Comparison of ENCODE assay signal across 19 mouse cellular contexts in genomic region chr12:109010070-109010649, GRCm38 (mm10). TPM values are rescaled to one million over a fixed set of nuclear protein-coding genes. Genes with fewer than 3 reads are reported as not detected.
DNase-seq lines count a peak whose midpoint lies in the region; ATAC-seq and TF ChIP-seq lines count a peak whose summit lies in the region.
"Had no signal": no experiment of that assay in that cellular context is flagged by ENCODE, and none has a peak within 500 bp of the region (broad histone marks: within the 10 kb centered on the region; RNA-seq: fewer than 3 reads in every experiment).

No protein-coding gene starts in this region.

- peaks cover 31% of the 10 kb centered on the region for H3K4me1 ChIP-seq in hindbrain, embryonic 15.5 days (replicated peaks)
- H3K4me1 ChIP-seq in neural tube, embryonic 14.5 days (ENCODE audit: control insufficient read depth, insufficient read depth, low read length), result peaks cover 14% of the 10 kb centered on the region
- no peaks in the 10 kb centered on the region for H3K4me1 ChIP-seq in cerebellum, adult 2 months (ENCODE audit: control insufficient read depth, insufficient read depth, low read length)
- no peaks in the 10 kb centered on the region for H3K4me1 ChIP-seq in stomach, postnatal 0 days (replicated peaks; ENCODE audit: control insufficient read depth, insufficient read depth)
- H3K4me1 ChIP-seq: embryonic facial prominence, embryonic 12.5 days; heart, embryonic 10.5 days; lung, embryonic 15.5 days had no signal

- DNase-seq in cerebellum, postnatal 36 days, result no peak
- peak; percentile 45 for DNase-seq in right cerebral cortex, adult 18-20 months
- no peak for DNase-seq in right cerebral cortex, postnatal 4 days
- DNase-seq in cerebellum, adult 2 months, result no peak
- DNase-seq in stomach, postnatal 0 days (ENCODE audit: low spot score), result no peak
- DNase-seq: adrenal gland, postnatal 14 days; cerebellum, postnatal 25 days; gastrocnemius, postnatal 25 days; heart, postnatal 36 days; kidney, postnatal 25 days; thymus, postnatal 4 days had no signal

- no peak for TF ChIP-seq POLR2A in cerebellum, adult 2 months (IDR thresholded peaks at IDR 0.05; ENCODE audit: borderline replicate concordance, insufficient read depth, low read length)

- no peak for TF ChIP-seq CTCF in cerebellum, adult 2 months (IDR thresholded peaks at IDR 0.05; ENCODE audit: borderline replicate concordance, insufficient read depth, low read depth, low read length)
- no peak for TF ChIP-seq CTCF in stomach, postnatal 0 days (IDR thresholded peaks at IDR 0.05; ENCODE audit: low read depth)

- 0 out of 2 replicates have a peak, but pooled peaks have one; percentile 45 for ATAC-seq in cerebellum, adult (ENCODE audit: insufficient number of reproducible peaks, low FRiP score, low TSS enrichment)
- ATAC-seq in hindbrain, embryonic 15.5 days (ENCODE audit: low FRiP score, low read depth), result peak; percentile 65
- ATAC-seq in neural tube, embryonic 14.5 days (ENCODE audit: low read depth), result peak; percentile 76
- ATAC-seq in stomach, postnatal 0 days (ENCODE audit: low FRiP score, low TSS enrichment), result no peak
- ATAC-seq: intestine, postnatal 0 days had no signal

- no peaks in the 10 kb centered on the region for H3K27me3 ChIP-seq in hindbrain, embryonic 15.5 days
- H3K27me3 ChIP-seq in neural tube, embryonic 14.5 days (ENCODE audit: control insufficient read depth, insufficient read depth, low read length), result no peaks in the 10 kb centered on the region
- H3K27me3 ChIP-seq in cerebellum, adult 2 months (ENCODE audit: control insufficient read depth, insufficient read depth, low read length), result no peaks in the 10 kb centered on the region
- no peaks in the 10 kb centered on the region for H3K27me3 ChIP-seq in stomach, postnatal 0 days (ENCODE audit: control insufficient read depth, insufficient read depth, low read length)
- H3K27me3 ChIP-seq: embryonic facial prominence, embryonic 12.5 days; lung, embryonic 15.5 days had no signal

- H3K36me3 ChIP-seq in hindbrain, embryonic 15.5 days, result no peaks in the 10 kb centered on the region
- no peaks in the 10 kb centered on the region for H3K36me3 ChIP-seq in neural tube, embryonic 14.5 days (ENCODE audit: control insufficient read depth, insufficient read depth, low read length)
- H3K36me3 ChIP-seq in stomach, postnatal 0 days (ENCODE audit: control insufficient read depth, insufficient read depth, low read length), result no peaks in the 10 kb centered on the region
- H3K36me3 ChIP-seq: embryonic facial prominence, embryonic 12.5 days; heart, embryonic 10.5 days; lung, embryonic 15.5 days had no signal

- H3K4me2 ChIP-seq in hindbrain, embryonic 15.5 days, result peak overlapping the region; percentile 34
- H3K4me2 ChIP-seq in neural tube, embryonic 14.5 days (ENCODE audit: low read depth, low read length), result no peak overlapping the region
- H3K4me2 ChIP-seq in stomach, postnatal 0 days (replicated peaks; ENCODE audit: low read depth), result no peak overlapping the region
- H3K4me2 ChIP-seq: embryonic facial prominence, embryonic 12.5 days; liver, embryonic 11.5 days; lung, embryonic 15.5 days had no signal

- H3K9me3 ChIP-seq in hindbrain, embryonic 15.5 days, result no peaks in the 10 kb centered on the region
- no peaks in the 10 kb centered on the region for H3K9me3 ChIP-seq in neural tube, embryonic 14.5 days (ENCODE audit: control insufficient read depth, low read length)
- H3K9me3 ChIP-seq in stomach, postnatal 0 days (ENCODE audit: control insufficient read depth, low read length), result no peaks in the 10 kb centered on the region
- H3K9me3 ChIP-seq: embryonic facial prominence, embryonic 12.5 days; heart, embryonic 10.5 days; lung, embryonic 15.5 days had no signal

- TF ChIP-seq EP300 in stomach, postnatal 0 days (optimal IDR thresholded peaks at IDR 0.05), result no peak

- peak overlapping the region; percentile 65 for H3K27ac ChIP-seq in hindbrain, embryonic 15.5 days (replicated peaks)
- no peak overlapping the region for H3K27ac ChIP-seq in neural tube, embryonic 14.5 days (ENCODE audit: low read depth, low read length)
- no peak overlapping the region for H3K27ac ChIP-seq in cerebellum, adult 2 months (ENCODE audit: insufficient read depth, low read length)
- no peak overlapping the region for H3K27ac ChIP-seq in stomach, postnatal 0 days (replicated peaks)
- H3K27ac ChIP-seq: embryonic facial prominence, embryonic 12.5 days; heart, embryonic 10.5 days; lung, embryonic 15.5 days had no signal

- 42% methylated on average over 18 of the region's 18 CpGs for WGBS in hindbrain, embryonic 15.5 days
- WGBS in neural tube, embryonic 14.5 days, result 40% methylated on average over 18 of the region's 18 CpGs
- 88% methylated on average over 18 of the region's 18 CpGs for WGBS in cerebellum, adult 2 months
- WGBS in stomach, postnatal 0 days, result 81% methylated on average over 18 of the region's 18 CpGs

- H3K4me3 ChIP-seq in hindbrain, embryonic 15.5 days, result no peak overlapping the region
- no peak overlapping the region for H3K4me3 ChIP-seq in neural tube, embryonic 14.5 days (ENCODE audit: low read depth, low read length)
- no peak overlapping the region for H3K4me3 ChIP-seq in cerebellum, adult 2 months (replicated peaks; ENCODE audit: insufficient read depth, low read depth, low read length)
- H3K4me3 ChIP-seq in stomach, postnatal 0 days (ENCODE audit: low read depth, low read length), result no peak overlapping the region
- H3K4me3 ChIP-seq: embryonic facial prominence, embryonic 12.5 days; heart, embryonic 10.5 days; lung, embryonic 15.5 days had no signal

- no peak overlapping the region for H3K9ac ChIP-seq in hindbrain, embryonic 15.5 days
- no peak overlapping the region for H3K9ac ChIP-seq in neural tube, embryonic 14.5 days (replicated peaks; ENCODE audit: low read depth, low read length)
- no peak overlapping the region for H3K9ac ChIP-seq in stomach, postnatal 0 days (ENCODE audit: low read length)
- H3K9ac ChIP-seq: embryonic facial prominence, embryonic 12.5 days; lung, embryonic 15.5 days had no signal

RNA-seq across cellular contexts. Expression of gene Begain, which starts 57.9 kb away (rescaled TPM):
- 31.0 and 37.3 TPM in 2 replicates for polyA plus RNA-seq in hindbrain, embryonic 15.5 days (2015; fragmentation: Nextera tagmentation; extraction: Ambion mirVana)
- 40.8 and 53.1 TPM in 2 replicates for polyA plus RNA-seq in neural tube, embryonic 14.5 days (2014; fragmentation: Nextera tagmentation; extraction: Ambion mirVana)
- 64.5 and 76.4 TPM in 2 replicates for polyA plus RNA-seq in cerebellum, adult 2 months (2012; rRNA removed)
- polyA plus RNA-seq in stomach, postnatal 0 days (2015; fragmentation: Nextera tagmentation; extraction: Ambion mirVana), result 1.6 and 2.3 TPM in 2 replicates
